Mouse (Mus musculus) testis, adult 2 months (tissue): ENCODE results near the gene Rap1gap. TPM values are rescaled to one million over a fixed set of nuclear protein-coding genes. Genes with fewer than 3 reads are reported as not detected.

Source experiments
- H3K27ac ChIP-seq: fragments of 200-500 bp; 2 replicates; pipeline ENCODE4 v1.5.1; 2012; ENCODE audit warnings: low read depth, low read length; ENCODE audit not compliant: control insufficient read depth, insufficient read depth
- H3K27me3 ChIP-seq: fragments of 200-500 bp; 2 replicates; pipeline ENCODE4 v1.6.1; 2012; ENCODE audit warnings: mild to moderate bottlenecking, low read length, moderate library complexity; ENCODE audit not compliant: control insufficient read depth, insufficient read depth
- H3K36me3 ChIP-seq: fragments of 200-500 bp; 2 replicates; pipeline ENCODE4 v1.6.1; 2012; ENCODE audit warnings: mild to moderate bottlenecking, low read length; ENCODE audit not compliant: control insufficient read depth, insufficient read depth
- H3K4me1 ChIP-seq: fragments of 200-500 bp; 2 replicates; pipeline ENCODE4 v1.6.1; 2012; ENCODE audit warnings: low read length; ENCODE audit not compliant: control insufficient read depth, insufficient read depth
- H3K4me3 ChIP-seq: fragments of 200-500 bp; 2 replicates; pipeline ENCODE4 v1.5.1; 2012; ENCODE audit warnings: low read depth, mild to moderate bottlenecking, low read length, moderate library complexity, mixed read lengths; ENCODE audit not compliant: control insufficient read depth
- CTCF ChIP-seq: fragments of 200-500 bp; IDR thresholded peaks from 2 replicates; pipeline ENCODE4 v1.5.1; 2012; ENCODE audit warnings: low read depth, mild to moderate bottlenecking, inconsistent platforms, low read length, moderate library complexity; ENCODE audit not compliant: control insufficient read depth, insufficient read depth, insufficient replicate concordance
- POLR2A ChIP-seq: fragments of 200-500 bp; IDR thresholded peaks from 2 replicates; pipeline ENCODE4 v1.6.1; 2012; ENCODE audit warnings: low read depth, mild to moderate bottlenecking, inconsistent platforms, low read length, moderate library complexity; ENCODE audit not compliant: control insufficient read depth
- polyA plus RNA-seq: library from polyadenylated mRNA; depleted of rRNA; stranded (reverse); fragments of >200 nt; gene quantifications from 2 replicates; pipeline ENCODE4 v1.2.3, GENCODE M21; 2012

The Rap1gap gene
- polyA plus RNA-seq, 1 experiment = 20.8 TPM

- Histone ChIP-seq H3K4me3 (no peak overlapping the region), H3K27ac (no peak overlapping the region), H3K27me3 (no peaks in the 10 kb centered on the region), H3K36me3 (no peaks in the 10 kb centered on the region), H3K4me1 (peaks cover 8% of the 10 kb centered on the region)
- TF ChIP-seq POLR2A (no peak), CTCF (no peak)
These were observed 55.0 kb downstream of the Rap1gap start for GRCm38 (mm10) chr4:137719378-137720077.

GRCm38 (mm10) chr4:137721563-137721962, 57.0 kb downstream of the Rap1gap start:
- no peak for TF ChIP-seq CTCF
- Histone ChIP-seq H3K4me1 (peaks cover 10% of the 10 kb centered on the region), H3K36me3 (no peaks in the 10 kb centered on the region), H3K27me3 (no peaks in the 10 kb centered on the region), H3K4me3 (no peak overlapping the region), H3K27ac (no peak overlapping the region)

GRCm38 (mm10) chr4:137722230-137722629, 57.7 kb downstream of the Rap1gap start:
- Histone ChIP-seq H3K36me3 (no peaks in the 10 kb centered on the region), H3K27ac (no peak overlapping the region), H3K27me3 (no peaks in the 10 kb centered on the region), H3K4me1 (peaks cover 10% of the 10 kb centered on the region), H3K4me3 (no peak overlapping the region)
- TF ChIP-seq POLR2A (no peak), CTCF (no peak)

- H3K27ac ChIP-seq = no peak overlapping the region
- H3K4me3 ChIP-seq = no peak overlapping the region
- H3K27me3 ChIP-seq = no peaks in the 10 kb centered on the region
- peaks cover 10% of the 10 kb centered on the region for H3K4me1 ChIP-seq
- H3K36me3 ChIP-seq = no peaks in the 10 kb centered on the region
- TF ChIP-seq CTCF = peak; percentile 94; the same call in 1 of the 2 replicates
- TF ChIP-seq POLR2A = no peak
These were observed 58.3 kb downstream of the Rap1gap start for GRCm38 (mm10) chr4:137722692-137723427.

- no peaks in the 10 kb centered on the region for H3K27me3 ChIP-seq
- H3K4me3 ChIP-seq = peak overlapping the region; percentile 14
- no peak overlapping the region for H3K27ac ChIP-seq
These were observed 59.0 kb downstream of the Rap1gap start for GRCm38 (mm10) chr4:137723527-137723926.

GRCm38 (mm10) chr4:137724212-137724611, 59.7 kb downstream of the Rap1gap start:
- Histone ChIP-seq H3K4me1 (peaks cover 17% of the 10 kb centered on the region), H3K27ac (no peak overlapping the region), H3K27me3 (no peaks in the 10 kb centered on the region), H3K4me3 (peak overlapping the region; percentile 14), H3K36me3 (no peaks in the 10 kb centered on the region)
- no peak for TF ChIP-seq CTCF
- no peak for TF ChIP-seq POLR2A

More at GRCm38 (mm10) chr4:137723527-137723926, 59.0 kb downstream of the Rap1gap start:
- TF ChIP-seq CTCF (no peak), POLR2A (no peak)
- peaks cover 16% of the 10 kb centered on the region for H3K4me1 ChIP-seq
- H3K36me3 ChIP-seq = no peaks in the 10 kb centered on the region

- H3K4me3 ChIP-seq = no peak overlapping the region
- TF ChIP-seq CTCF (peak; percentile 99), POLR2A (peak; percentile 16; the same call in 1 of the 2 replicates)
- H3K4me1 ChIP-seq = peaks cover 17% of the 10 kb centered on the region
- H3K27me3 ChIP-seq = no peaks in the 10 kb centered on the region
- no peaks in the 10 kb centered on the region for H3K36me3 ChIP-seq
- H3K27ac ChIP-seq = no peak overlapping the region
These were observed 60.2 kb downstream of the Rap1gap start for GRCm38 (mm10) chr4:137724766-137725165.
